Mouse (Mus musculus) lung, embryonic 15.5 days (tissue): ENCODE results near the gene Treml1. TPM values are rescaled to one million over a fixed set of nuclear protein-coding genes. Genes with fewer than 3 reads are reported as not detected.
A peak's percentile ranks its signal among the peaks of the same experiment; 100 is the strongest.

ENCODE experiments used
- ATAC-seq: fragments of 200-750 bp; cut with Nextera tagmentation; 2 replicates; pipeline ENCODE4 v1.8.0; 2017; ENCODE audit warnings: moderate number of reproducible peaks, borderline replicate concordance; ENCODE audit not compliant: low FRiP score, low TSS enrichment; ENCODE audit errors: extremely low read depth
- H3K27ac ChIP-seq: fragments of 300-500 bp; sonication (generic); 2 replicates; pipeline ENCODE4 v1.5.1; 2015; ENCODE audit warnings: moderate library complexity, mild to moderate bottlenecking, inconsistent platforms
- H3K27me3 ChIP-seq: fragments of 300-500 bp; sonication (generic); 2 replicates; pipeline ENCODE4 v1.6.1; 2015; ENCODE audit warnings: inconsistent platforms
- H3K36me3 ChIP-seq: fragments of 300-500 bp; sonication (generic); 2 replicates; pipeline ENCODE4 v1.6.1; 2015; ENCODE audit warnings: inconsistent platforms
- H3K4me1 ChIP-seq: fragments of 300-500 bp; sonication (generic); 2 replicates; pipeline ENCODE4 v1.6.1; 2015; ENCODE audit warnings: inconsistent platforms
- H3K4me2 ChIP-seq: fragments of 300-500 bp; sonication (generic); 2 replicates; pipeline ENCODE4 v1.6.1; 2015; ENCODE audit warnings: inconsistent platforms, mild to moderate bottlenecking, moderate library complexity
- H3K4me3 ChIP-seq: fragments of 300-500 bp; sonication (generic); 2 replicates; pipeline ENCODE4 v1.5.1; 2015; ENCODE audit warnings: mild to moderate bottlenecking, inconsistent platforms
- H3K9ac ChIP-seq: fragments of 300-500 bp; sonication (generic); 2 replicates; pipeline ENCODE4 v1.6.1; 2015; ENCODE audit warnings: inconsistent platforms
- H3K9me3 ChIP-seq: fragments of 300-500 bp; sonication (generic); 2 replicates; pipeline ENCODE4 v1.6.1; 2016; ENCODE audit warnings: inconsistent platforms
- WGBS: fragments of 180-500 bp; shearing (Covaris S2); methylation state at CpG from one replicate; pipeline ENCODE4 v1.1.7; 2015; 5-methylcytosine and 5-hydroxymethylcytosine counted together
- polyA plus RNA-seq: library from polyadenylated mRNA; unstranded; fragments of >200 nt; fragmentation: Nextera tagmentation; extraction: Ambion mirVana; gene quantifications from 2 replicates; pipeline ENCODE4 v1.2.1, GENCODE M21; 2015

The Treml1 gene
- polyA plus RNA-seq, 1 experiment from 2014 or later: 2.7 TPM

- Histone ChIP-seq H3K27me3 (no peaks in the 10 kb centered on the region), H3K36me3 (peaks cover 33% of the 10 kb centered on the region), H3K4me2 (no peak overlapping the region), H3K9ac (no peak overlapping the region), H3K4me3 (no peak overlapping the region), H3K27ac (peak overlapping the region; percentile 45), H3K9me3 (no peaks in the 10 kb centered on the region), H3K4me1 (peaks cover 23% of the 10 kb centered on the region)
- ATAC-seq: no peak
- WGBS: 61% methylated on average over 7 of the region's 7 CpGs
These were observed 56.3 kb downstream of the Treml1 start for GRCm38 (mm10) chr17:48416011-48416410.

Other genes starting within 250 kb of the Treml1 start
- not detected in 2 replicates for gene 9830107B12Rik, start 213.6 kb upstream of the Treml1 start, polyA plus RNA-seq
- gene A530064D06Rik, start 192.6 kb upstream of the Treml1 start, polyA plus RNA-seq: 0.09 TPM in 1 of 2 replicates, not detected in the other
- 0.30 and 0.40 TPM in 2 replicates for gene Trem1, start 127.1 kb upstream of the Treml1 start, polyA plus RNA-seq
- 0.38 and 0.55 TPM in 2 replicates for gene Trem3, start 112.1 kb upstream of the Treml1 start, polyA plus RNA-seq
- gene Treml4, start 95.6 kb upstream of the Treml1 start, polyA plus RNA-seq: 0.13 and 0.37 TPM in 2 replicates
- gene Treml2, start 60.4 kb upstream of the Treml1 start, polyA plus RNA-seq: 0.21 and 0.62 TPM in 2 replicates
- 0.39 and 0.43 TPM in 2 replicates for gene B430306N03Rik, start 43.8 kb upstream of the Treml1 start, polyA plus RNA-seq
- gene Trem2, start 13.5 kb upstream of the Treml1 start, polyA plus RNA-seq: 3.4 and 4.7 TPM in 2 replicates
- 17.0 and 19.9 TPM in 2 replicates for gene Nfya, start 50.0 kb downstream of the Treml1 start, polyA plus RNA-seq
- 70.6 and 75.7 TPM in 2 replicates for gene Oard1, start 50.1 kb downstream of the Treml1 start, polyA plus RNA-seq
- 7.5 and 8.7 TPM in 2 replicates for gene Apobec2, start 73.0 kb downstream of the Treml1 start, polyA plus RNA-seq
- 3.6 and 3.8 TPM in 2 replicates for gene Tspo2, start 91.6 kb downstream of the Treml1 start, polyA plus RNA-seq
- 2.0 and 2.4 TPM in 2 replicates for gene Unc5cl, start 95.0 kb downstream of the Treml1 start, polyA plus RNA-seq